Mouse (Mus musculus): ENCODE results near the gene Rtp1. TPM values are rescaled to one million over a fixed set of nuclear protein-coding genes. Genes with fewer than 3 reads are reported as not detected.
A peak's percentile ranks its signal among the peaks of the same experiment; 100 is the strongest.

The Rtp1 gene
- polyA plus RNA-seq (2016; fragmentation: Nextera tagmentation; extraction: Ambion mirVana): 0.42 and 0.94 TPM in 2 replicates

- H3K27me3 ChIP-seq: no peaks in the 10 kb centered on the region
- no peaks in the 10 kb centered on the region for H3K36me3 ChIP-seq (replicated peaks)
- no peak for ATAC-seq (ENCODE audit: low FRiP score)
- no peak within 1 kb of the TSS for H3K4me2 ChIP-seq
- no peaks in the 10 kb centered on the region for H3K4me1 ChIP-seq
- 81% methylated on average over 7 of the region's 7 CpGs for WGBS
- H3K27ac ChIP-seq: no peak within 1 kb of the TSS
- H3K9ac ChIP-seq: no peak within 1 kb of the TSS
- H3K4me3 ChIP-seq (replicated peaks): no peak within 1 kb of the TSS
- H3K9me3 ChIP-seq: no peaks in the 10 kb centered on the region
These were observed at the start of gene Rtp1 for GRCm38 (mm10) chr16:23428647-23429319. Gene Rtp1 (plus strand): TSS chr16:23429133.

- Histone ChIP-seq H3K9me3 (no peaks in the 10 kb centered on the region), H3K27ac (no peak overlapping the region), H3K4me3 (replicated peaks) (no peak overlapping the region), H3K9ac (no peak overlapping the region), H3K4me2 (no peak overlapping the region), H3K36me3 (replicated peaks) (no peaks in the 10 kb centered on the region), H3K27me3 (no peaks in the 10 kb centered on the region), H3K4me1 (no peaks in the 10 kb centered on the region)
- WGBS: 76% methylated on average over 3 of the region's 3 CpGs
- no peak for ATAC-seq (ENCODE audit: low FRiP score)
These were observed 49.2 kb upstream of the Rtp1 start for GRCm38 (mm10) chr16:23379536-23380230.

- no peaks in the 10 kb centered on the region for H3K9me3 ChIP-seq
- no peak overlapping the region for H3K9ac ChIP-seq
- H3K27me3 ChIP-seq: no peaks in the 10 kb centered on the region
- no peak overlapping the region for H3K4me3 ChIP-seq (replicated peaks)
- H3K36me3 ChIP-seq (replicated peaks): no peaks in the 10 kb centered on the region
- no peak overlapping the region for H3K4me2 ChIP-seq
- no peak for ATAC-seq (ENCODE audit: low FRiP score)
- no peak overlapping the region for H3K27ac ChIP-seq
- H3K4me1 ChIP-seq: no peaks in the 10 kb centered on the region
These were observed 44.6 kb upstream of the Rtp1 start for GRCm38 (mm10) chr16:23384304-23384703.

- H3K4me3 ChIP-seq (replicated peaks): no peak overlapping the region
- H3K27ac ChIP-seq: no peak overlapping the region
- H3K4me2 ChIP-seq: no peak overlapping the region
- H3K4me1 ChIP-seq: no peaks in the 10 kb centered on the region
- H3K9ac ChIP-seq: no peak overlapping the region
- no peaks in the 10 kb centered on the region for H3K27me3 ChIP-seq
- no peaks in the 10 kb centered on the region for H3K9me3 ChIP-seq
- no peak for ATAC-seq (ENCODE audit: low FRiP score)
- WGBS: 81% methylated on average over 5 of the region's 5 CpGs
- H3K36me3 ChIP-seq (replicated peaks): no peaks in the 10 kb centered on the region
These were observed 31.0 kb upstream of the Rtp1 start for GRCm38 (mm10) chr16:23397931-23398330.

GRCm38 (mm10) chr16:23401463-23401862 lies 27.5 kb upstream of the Rtp1 start:
- Histone ChIP-seq H3K9ac (no peak overlapping the region), H3K4me1 (no peaks in the 10 kb centered on the region), H3K4me2 (no peak overlapping the region), H3K4me3 (replicated peaks) (no peak overlapping the region), H3K27ac (no peak overlapping the region), H3K27me3 (no peaks in the 10 kb centered on the region), H3K36me3 (replicated peaks) (no peaks in the 10 kb centered on the region), H3K9me3 (no peaks in the 10 kb centered on the region)
- ATAC-seq (ENCODE audit: low FRiP score): no peak
- whole genome bisulfite sequencing: 79% methylated on average over 4 of the region's 4 CpGs

- no peaks in the 10 kb centered on the region for H3K27me3 ChIP-seq
- 62% methylated on average over 3 of the region's 3 CpGs for WGBS
These were observed 27.0 kb upstream of the Rtp1 start for GRCm38 (mm10) chr16:23401959-23402358.

GRCm38 (mm10) chr16:23403008-23403755 lies 25.8 kb upstream of the Rtp1 start:
- Histone ChIP-seq H3K4me1 (no peaks in the 10 kb centered on the region), H3K36me3 (replicated peaks) (no peaks in the 10 kb centered on the region), H3K27ac (no peak overlapping the region), H3K9ac (no peak overlapping the region), H3K9me3 (no peaks in the 10 kb centered on the region), H3K4me2 (no peak overlapping the region), H3K4me3 (replicated peaks) (no peak overlapping the region), H3K27me3 (no peaks in the 10 kb centered on the region)
- ATAC-seq (ENCODE audit: low FRiP score): no peak
- WGBS: 50% methylated on average over 8 of the region's 8 CpGs

More at GRCm38 (mm10) chr16:23401959-23402358, 27.0 kb upstream of the Rtp1 start:
- no peak overlapping the region for H3K4me2 ChIP-seq
- no peak overlapping the region for H3K9ac ChIP-seq
- no peak overlapping the region for H3K27ac ChIP-seq
- no peaks in the 10 kb centered on the region for H3K9me3 ChIP-seq
- H3K36me3 ChIP-seq (replicated peaks): no peaks in the 10 kb centered on the region
- no peak for ATAC-seq (ENCODE audit: low FRiP score)
- H3K4me1 ChIP-seq: no peaks in the 10 kb centered on the region
- no peak overlapping the region for H3K4me3 ChIP-seq (replicated peaks)

- Histone ChIP-seq H3K9me3 (no peaks in the 10 kb centered on the region), H3K4me2 (no peak overlapping the region), H3K27me3 (0 out of 2 replicates have a peak, but pooled peaks cover 3% of the 10 kb centered on the region), H3K36me3 (replicated peaks) (no peaks in the 10 kb centered on the region), H3K27ac (no peak overlapping the region), H3K4me3 (replicated peaks) (no peak overlapping the region), H3K9ac (no peak overlapping the region), H3K4me1 (peaks cover 19% of the 10 kb centered on the region)
- ATAC-seq (ENCODE audit: low FRiP score): no peak
- 80% methylated on average over 6 of the region's 6 CpGs for WGBS
These were observed 16.0 kb upstream of the Rtp1 start for GRCm38 (mm10) chr16:23412930-23413329.

- Histone ChIP-seq H3K4me2 (peak overlapping the region; percentile 15; the same call in 1 of the 2 replicates), H3K9ac (no peak overlapping the region), H3K27me3 (0 out of 2 replicates have a peak, but pooled peaks cover 9% of the 10 kb centered on the region), H3K4me3 (replicated peaks) (no peak overlapping the region), H3K9me3 (no peaks in the 10 kb centered on the region), H3K4me1 (peaks cover 24% of the 10 kb centered on the region), H3K27ac (no peak overlapping the region), H3K36me3 (replicated peaks) (no peaks in the 10 kb centered on the region)
- WGBS: 29% methylated on average over 10 of the region's 10 CpGs
- ATAC-seq (ENCODE audit: low FRiP score): no peak
These were observed 12.7 kb upstream of the Rtp1 start for GRCm38 (mm10) chr16:23416261-23416656.

GRCm38 (mm10) chr16:23416657-23417293 lies 12.2 kb upstream of the Rtp1 start:
- peaks cover 24% of the 10 kb centered on the region for H3K4me1 ChIP-seq
- no peaks in the 10 kb centered on the region for H3K36me3 ChIP-seq (replicated peaks)
- no peak overlapping the region for H3K4me3 ChIP-seq (replicated peaks)
- H3K9ac ChIP-seq: no peak overlapping the region
- peak overlapping the region; percentile 15; the same call in 1 of the 2 replicates for H3K4me2 ChIP-seq
- no peak overlapping the region for H3K27ac ChIP-seq
- ATAC-seq (ENCODE audit: low FRiP score): no peak
- WGBS: 46% methylated on average over 9 of the region's 9 CpGs
- H3K9me3 ChIP-seq: no peaks in the 10 kb centered on the region
- H3K27me3 ChIP-seq: 0 out of 2 replicates have a peak, but pooled peaks cover 9% of the 10 kb centered on the region

GRCm38 (mm10) chr16:23417456-23418240 lies 11.3 kb upstream of the Rtp1 start:
- ATAC-seq (ENCODE audit: low FRiP score): no peak

More at GRCm38 (mm10) chr16:23417456-23418240, 11.3 kb upstream of the Rtp1 start:
- H3K27ac ChIP-seq: no peak overlapping the region
- no peaks in the 10 kb centered on the region for H3K36me3 ChIP-seq (replicated peaks)
- peaks cover 24% of the 10 kb centered on the region for H3K4me1 ChIP-seq
- 58% methylated on average over 13 of the region's 13 CpGs for WGBS
- H3K4me3 ChIP-seq (replicated peaks): no peak overlapping the region
- no peak overlapping the region for H3K9ac ChIP-seq
- no peaks in the 10 kb centered on the region for H3K9me3 ChIP-seq
- H3K4me2 ChIP-seq: no peak overlapping the region
- H3K27me3 ChIP-seq: 0 out of 2 replicates have a peak, but pooled peaks cover 9% of the 10 kb centered on the region
